In the genomic region with DNA sequence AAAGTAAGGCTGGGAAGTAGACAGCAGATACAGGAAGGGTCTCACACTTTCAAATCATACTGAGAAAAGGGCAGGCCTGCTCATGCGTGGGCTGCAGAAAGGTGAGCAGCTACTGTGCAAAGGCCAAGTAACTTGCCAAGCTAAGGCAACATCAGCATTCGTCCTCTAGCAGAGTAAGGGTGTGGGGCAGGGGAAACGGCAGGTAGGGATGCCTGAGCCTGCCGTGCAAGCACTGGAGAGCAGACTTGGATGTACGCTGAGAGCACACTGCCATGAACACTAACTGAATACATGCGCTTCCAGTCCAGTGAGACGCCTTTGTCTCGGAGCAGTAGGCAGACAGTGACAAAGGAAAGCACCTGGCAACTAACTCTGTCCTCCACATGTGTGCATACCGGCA, we compare ENCODE assay signal across 25 mouse cellular contexts.
"Had no signal": no experiment of that assay in that cellular context is flagged by ENCODE, and none has a peak within 500 bp of the region (broad histone marks: within the 10 kb centered on the region; RNA-seq: fewer than 3 reads in every experiment).

No protein-coding gene starts in this region.

- H3K4me2 ChIP-seq: heart, embryonic 11.5 days; heart, embryonic 13.5 days; heart, embryonic 15.5 days; hindbrain, embryonic 13.5 days; hindbrain, embryonic 15.5 days; intestine, embryonic 15.5 days; limb, embryonic 13.5 days; limb, embryonic 15.5 days; liver, embryonic 12.5 days had no signal

- DNase-seq: gastrocnemius, adult 2 months; gastrocnemius, postnatal 10 days; gastrocnemius, postnatal 25 days; heart, adult 2 months; heart, postnatal 4 days; kidney, adult 18-20 months; kidney, adult 8-10 months; kidney, postnatal 10 days; kidney, postnatal 25 days; kidney, postnatal 4 days; layer of hippocampus, postnatal 36 days; left cerebral cortex, postnatal 4 days had no signal

- ATAC-seq: inflammation-experienced regulatory T-cells, adult 6 months; intestine, embryonic 15.5 days; intestine, postnatal 0 days; liver, embryonic 12.5 days had no signal

- H3K9ac ChIP-seq: heart, embryonic 13.5 days; heart, embryonic 15.5 days; hindbrain, embryonic 13.5 days; hindbrain, embryonic 15.5 days; intestine, embryonic 15.5 days; limb, embryonic 13.5 days; limb, embryonic 15.5 days; liver, embryonic 12.5 days; liver, embryonic 14.5 days had no signal

- H3K27ac ChIP-seq: gastrocnemius, adult 2 months; heart, adult 2 months; heart, embryonic 13.5 days; heart, embryonic 15.5 days; hindbrain, embryonic 13.5 days; hindbrain, embryonic 15.5 days; intestine, embryonic 15.5 days; layer of hippocampus, adult 2 months; limb, embryonic 13.5 days; limb, embryonic 15.5 days; liver, embryonic 12.5 days; liver, embryonic 14.5 days had no signal

- H3K4me3 ChIP-seq: gastrocnemius, adult 2 months; heart, adult 2 months; heart, embryonic 13.5 days; heart, embryonic 15.5 days; hindbrain, embryonic 13.5 days; hindbrain, embryonic 15.5 days; intestine, embryonic 15.5 days; layer of hippocampus, adult 2 months; limb, embryonic 13.5 days; limb, embryonic 15.5 days; liver, embryonic 12.5 days had no signal

- H3K27me3 ChIP-seq: heart, embryonic 13.5 days; heart, embryonic 15.5 days; hindbrain, embryonic 13.5 days; hindbrain, embryonic 15.5 days; intestine, embryonic 15.5 days; limb, embryonic 13.5 days; limb, embryonic 15.5 days; liver, embryonic 12.5 days had no signal

- H3K9me3 ChIP-seq: heart, embryonic 13.5 days; heart, embryonic 15.5 days; hindbrain, embryonic 13.5 days; hindbrain, embryonic 15.5 days; intestine, embryonic 15.5 days; limb, embryonic 13.5 days; limb, embryonic 15.5 days; liver, embryonic 12.5 days had no signal

- H3K4me1 ChIP-seq: heart, embryonic 15.5 days; hindbrain, embryonic 13.5 days; hindbrain, embryonic 15.5 days; intestine, embryonic 15.5 days; limb, embryonic 13.5 days; limb, embryonic 15.5 days; liver, embryonic 12.5 days had no signal
